Mouse (Mus musculus) stomach, postnatal 0 days (tissue): ENCODE measurements around the gene Olfr47.

Experiments
- CTCF ChIP-seq: IDR thresholded peaks from 2 replicates; pipeline ENCODE4 v1.5.1; 2016; ENCODE audit warnings: antibody characterized with exemption, low read depth, mild to moderate bottlenecking, moderate library complexity
- EP300 ChIP-seq: optimal IDR thresholded peaks from 2 replicates; pipeline ENCODE3; 2016; ENCODE audit warnings: antibody characterized with exemption

GRCm38 (mm10) chr6:43198094-43198493 lies 33.2 kb upstream of the Olfr47 start:
- TF ChIP-seq EP300 (no peak), CTCF (no peak)
